Mouse (Mus musculus) frontal cortex, adult (tissue): ENCODE measurements around the gene Fsip2.

Experiments
- ATAC-seq: cut with Nextera tagmentation; 2 replicates; pipeline ENCODE4 v1.9.2; 2017; ENCODE audit warnings: mild to moderate bottlenecking, moderate library complexity, mixed read lengths; ENCODE audit not compliant: low TSS enrichment

Gene Fsip2

DNA sequence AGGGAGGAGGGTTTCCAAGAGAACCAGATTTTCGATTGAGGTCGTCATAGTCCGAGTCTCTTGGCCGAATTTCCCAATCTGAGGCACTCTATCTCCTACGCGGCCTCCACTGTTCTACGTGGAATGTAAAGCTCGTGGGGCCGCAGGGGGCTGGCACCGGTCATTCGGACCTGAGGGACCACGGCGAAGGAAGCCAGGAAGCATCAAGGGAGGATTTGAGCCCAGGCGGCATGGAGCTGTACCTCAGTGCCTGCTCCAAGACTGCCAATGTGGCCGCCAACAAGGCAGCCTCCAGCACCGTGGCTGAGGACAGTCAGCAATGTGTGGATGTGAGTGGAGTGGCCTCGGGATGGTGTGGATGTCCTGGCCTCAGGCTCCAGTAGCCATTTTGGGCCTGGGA is at the start of gene Fsip2:
Gene Fsip2, plus strand, starts transcription at position 163 of the 400 bp plus-strand sequence.
- ATAC-seq: no peak

DNA sequence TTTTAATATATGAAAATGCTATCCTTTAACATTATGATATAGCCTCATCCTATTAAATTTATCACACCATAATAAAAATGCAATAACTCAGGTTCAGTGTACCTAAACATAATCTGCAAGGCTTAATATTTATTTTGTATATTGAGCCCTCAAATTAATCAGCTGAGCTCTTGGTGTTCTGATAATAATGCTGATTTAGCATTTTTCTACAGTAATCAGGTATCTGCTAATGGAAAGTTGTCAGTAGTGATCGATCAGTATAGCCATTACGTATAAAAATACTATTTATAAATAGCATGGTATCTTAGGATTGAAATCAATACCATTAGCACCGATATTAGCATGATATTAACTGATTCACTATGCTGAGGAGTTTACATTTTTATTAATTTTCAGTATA is 20.0 kb downstream of the Fsip2 start:
- ATAC-seq: no peak

DNA sequence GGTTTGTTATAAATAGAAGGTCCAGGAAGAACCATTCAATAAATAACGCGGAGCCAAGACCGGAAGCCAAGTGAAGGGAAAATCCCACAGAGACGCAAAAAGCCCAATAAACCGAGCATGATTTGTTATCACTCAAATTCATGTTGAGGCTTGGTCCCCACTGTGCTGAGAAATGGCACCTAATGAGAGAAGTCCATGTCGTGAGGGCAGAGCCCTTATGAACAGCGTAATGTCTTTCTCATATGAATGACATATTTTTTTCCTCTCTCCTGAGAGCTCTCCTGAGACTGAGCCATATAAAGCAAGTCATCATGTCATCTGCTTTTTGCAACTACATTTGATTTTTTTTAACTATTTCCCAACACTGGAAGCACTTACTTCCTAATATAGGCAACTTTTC is 82.4 kb downstream of the Fsip2 start:
- ATAC-seq: no peak

DNA sequence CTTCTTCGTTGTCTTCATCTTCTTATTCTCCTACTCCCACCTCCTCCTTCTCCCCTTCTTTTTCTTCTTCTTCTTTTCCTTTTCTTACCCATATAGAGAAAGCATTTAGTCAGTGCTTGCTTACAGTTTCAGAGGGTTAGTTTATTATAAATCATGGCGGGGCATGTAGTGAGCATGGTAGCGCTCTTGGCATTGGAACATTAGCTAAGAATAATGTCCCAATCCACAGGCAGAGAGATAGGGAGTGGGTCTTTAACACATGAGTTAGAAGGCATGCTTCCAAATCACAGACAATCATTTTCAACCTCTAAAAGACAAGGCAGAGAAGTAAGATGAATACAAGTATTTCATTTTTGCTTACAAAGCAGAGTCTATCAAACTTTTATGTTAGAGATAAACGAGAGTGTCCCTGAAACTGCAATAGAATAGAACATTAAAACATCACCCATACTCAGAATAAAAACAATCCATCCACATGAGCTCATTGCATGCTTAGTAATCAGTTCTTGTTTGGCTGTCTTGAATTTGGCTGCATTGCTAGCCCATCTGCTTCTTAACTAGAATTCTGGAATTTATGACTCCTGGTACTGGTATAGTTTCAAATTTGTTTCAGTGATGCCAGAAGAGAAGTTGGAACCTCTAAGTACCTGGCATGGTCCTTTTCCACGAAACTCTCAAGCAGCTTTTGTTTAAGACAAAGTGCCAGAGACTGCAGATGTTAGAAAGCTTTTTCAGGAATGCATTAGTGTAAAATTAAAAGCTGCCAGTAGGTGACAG is 109.7 kb downstream of the Fsip2 start:
- peak; percentile 84 for ATAC-seq
